Mouse (Mus musculus) lung, embryonic 14.5 days (tissue): ENCODE measurements at regions not wholly inside any gene's neighbourhood (a gene's known extent, or its start where the extent isn't known, plus 50 kb on each side); places are given as distances from the start of the nearest gene placed in this dataset.

Source experiments
- ATAC-seq: fragments of 200-750 bp; cut with Nextera tagmentation; 2 replicates; pipeline ENCODE4 v1.8.0; 2017; ENCODE audit warnings: mild to moderate bottlenecking, moderate TSS enrichment, moderate library complexity; ENCODE audit not compliant: insufficient read depth
- DNase-seq: peaks from one replicate; pipeline ENCODE4 v3.0.0-alpha.2; 2015
- H3K27ac ChIP-seq: fragments of 300-500 bp; sonication (generic); 2 replicates; pipeline ENCODE4 v1.5.1; 2014; ENCODE audit warnings: low read depth, mild to moderate bottlenecking, moderate library complexity
- H3K27me3 ChIP-seq: fragments of 300-500 bp; sonication (generic); 2 replicates; pipeline ENCODE4 v1.6.1; 2014; ENCODE audit warnings: low read length, control low read depth; ENCODE audit not compliant: insufficient read depth
- H3K36me3 ChIP-seq: fragments of 300-500 bp; sonication (generic); 2 replicates; pipeline ENCODE4 v1.6.1; 2014; ENCODE audit warnings: control low read depth; ENCODE audit not compliant: insufficient read depth
- H3K4me1 ChIP-seq: fragments of 300-500 bp; sonication (generic); 2 replicates; pipeline ENCODE4 v1.6.1; 2014; ENCODE audit warnings: antibody characterized with exemption, control low read depth; ENCODE audit not compliant: insufficient read depth
- H3K4me2 ChIP-seq: fragments of 300-500 bp; sonication (generic); 2 replicates; pipeline ENCODE4 v1.6.1; 2014; ENCODE audit warnings: mild to moderate bottlenecking
- H3K4me3 ChIP-seq: fragments of 300-500 bp; sonication (generic); 2 replicates; pipeline ENCODE4 v1.5.1; 2014; ENCODE audit warnings: low read depth, low read length
- H3K9ac ChIP-seq: fragments of 300-500 bp; sonication (generic); 2 replicates; pipeline ENCODE4 v1.6.1; 2014
- H3K9me3 ChIP-seq: fragments of 300-500 bp; sonication (generic); 2 replicates; pipeline ENCODE4 v1.6.1; 2016; ENCODE audit warnings: low read depth, low read length, control low read depth
- CTCF ChIP-seq: IDR thresholded peaks from 2 replicates; pipeline ENCODE4 v1.5.1; 2016; ENCODE audit warnings: antibody characterized with exemption, low read depth
- WGBS: fragments of 180-500 bp; shearing (Covaris S2); extraction: QIAGEN DNeasy Blood & Tissue Kit; methylation state at CpG from one replicate; pipeline ENCODE4 v1.1.7; 2014; 5-methylcytosine and 5-hydroxymethylcytosine counted together

- Histone ChIP-seq H3K27ac (no peak overlapping the region), H3K9me3 (no peaks in the 10 kb centered on the region), H3K27me3 (no peaks in the 10 kb centered on the region), H3K4me3 (no peak overlapping the region), H3K4me2 (no peak overlapping the region), H3K9ac (no peak overlapping the region), H3K36me3 (no peaks in the 10 kb centered on the region), H3K4me1 (no peaks in the 10 kb centered on the region)
- TF ChIP-seq CTCF = no peak
- DNase-seq (peak; percentile 48), ATAC-seq (peak; percentile 75; the same call in 1 of the 2 replicates)
- WGBS = 48% methylated on average over 5 of the region's 5 CpGs
Observed at GRCm38 (mm10) chr16:86888421-86888820, 465.6 kb upstream of the N6amt1 start.

GRCm38 (mm10) chr16:86887605-86888004 is 466.4 kb upstream of the N6amt1 start:
- TF ChIP-seq CTCF = no peak
- WGBS = 74% methylated on average over 4 of the region's 4 CpGs
- no peak overlapping the region for H3K27ac ChIP-seq
- no peaks in the 10 kb centered on the region for H3K36me3 ChIP-seq
- no peak overlapping the region for H3K4me2 ChIP-seq
- H3K4me1 ChIP-seq = no peaks in the 10 kb centered on the region
- ATAC-seq = no peak
- no peak for DNase-seq
- no peaks in the 10 kb centered on the region for H3K9me3 ChIP-seq
- no peak overlapping the region for H3K4me3 ChIP-seq
- no peaks in the 10 kb centered on the region for H3K27me3 ChIP-seq
- no peak overlapping the region for H3K9ac ChIP-seq

GRCm38 (mm10) chr16:86883862-86884261 is 470.1 kb upstream of the N6amt1 start:
- ATAC-seq (no peak), DNase-seq (no peak)
- Histone ChIP-seq H3K27ac (no peak overlapping the region), H3K4me3 (no peak overlapping the region), H3K4me1 (no peaks in the 10 kb centered on the region), H3K4me2 (no peak overlapping the region), H3K36me3 (no peaks in the 10 kb centered on the region), H3K27me3 (no peaks in the 10 kb centered on the region), H3K9ac (no peak overlapping the region), H3K9me3 (no peaks in the 10 kb centered on the region)
- no peak for TF ChIP-seq CTCF
- 61% methylated on average over 7 of the region's 7 CpGs for WGBS

GRCm38 (mm10) chr16:86882529-86882928 is 471.5 kb upstream of the N6amt1 start:
- Histone ChIP-seq H3K4me1 (no peaks in the 10 kb centered on the region), H3K4me3 (no peak overlapping the region), H3K27ac (no peak overlapping the region), H3K4me2 (no peak overlapping the region), H3K9ac (no peak overlapping the region), H3K27me3 (no peaks in the 10 kb centered on the region), H3K9me3 (no peaks in the 10 kb centered on the region), H3K36me3 (no peaks in the 10 kb centered on the region)
- peak; percentile 95 for DNase-seq
- peak; percentile 77 for ATAC-seq
- WGBS = 13% methylated on average over 6 of the region's 6 CpGs
- TF ChIP-seq CTCF = peak; percentile 92

- H3K27me3 ChIP-seq = no peaks in the 10 kb centered on the region
- no peak overlapping the region for H3K27ac ChIP-seq
- ATAC-seq (no peak), DNase-seq (peak; percentile 58)
- H3K9me3 ChIP-seq = no peaks in the 10 kb centered on the region
- H3K36me3 ChIP-seq = no peaks in the 10 kb centered on the region
- WGBS = 60% methylated on average over 5 of the region's 5 CpGs
- no peak overlapping the region for H3K4me2 ChIP-seq
- H3K9ac ChIP-seq = no peak overlapping the region
- no peak overlapping the region for H3K4me3 ChIP-seq
- H3K4me1 ChIP-seq = no peaks in the 10 kb centered on the region
- no peak for TF ChIP-seq CTCF
Observed at GRCm38 (mm10) chr16:86881583-86881982, 472.4 kb upstream of the N6amt1 start.

GRCm38 (mm10) chr16:86860828-86861227 is 493.2 kb upstream of the N6amt1 start:
- no peak overlapping the region for H3K4me2 ChIP-seq
- no peak for TF ChIP-seq CTCF
- H3K4me3 ChIP-seq = no peak overlapping the region
- H3K36me3 ChIP-seq = no peaks in the 10 kb centered on the region
- H3K9ac ChIP-seq = no peak overlapping the region
- H3K4me1 ChIP-seq = no peaks in the 10 kb centered on the region
- whole genome bisulfite sequencing = 87% methylated on average over 2 of the region's 2 CpGs
- no peaks in the 10 kb centered on the region for H3K27me3 ChIP-seq
- H3K9me3 ChIP-seq = no peaks in the 10 kb centered on the region
- no peak for DNase-seq
- no peak overlapping the region for H3K27ac ChIP-seq
- no peak for ATAC-seq

GRCm38 (mm10) chr16:86855891-86856290 is 498.1 kb upstream of the N6amt1 start:
- Histone ChIP-seq H3K36me3 (no peaks in the 10 kb centered on the region), H3K4me2 (no peak overlapping the region), H3K4me1 (no peaks in the 10 kb centered on the region), H3K4me3 (no peak overlapping the region), H3K9me3 (no peaks in the 10 kb centered on the region), H3K27ac (no peak overlapping the region), H3K9ac (no peak overlapping the region), H3K27me3 (no peaks in the 10 kb centered on the region)
- no peak for DNase-seq
- no peak for TF ChIP-seq CTCF
- no peak for ATAC-seq
- WGBS = 57% methylated on average over 2 of the region's 2 CpGs

GRCm38 (mm10) chr16:86855312-86855711 is 498.7 kb upstream of the N6amt1 start:
- Histone ChIP-seq H3K4me2 (no peak overlapping the region), H3K27me3 (no peaks in the 10 kb centered on the region), H3K9ac (no peak overlapping the region), H3K4me3 (no peak overlapping the region), H3K36me3 (no peaks in the 10 kb centered on the region), H3K27ac (no peak overlapping the region), H3K9me3 (no peaks in the 10 kb centered on the region), H3K4me1 (no peaks in the 10 kb centered on the region)
- ATAC-seq = no peak
- TF ChIP-seq CTCF = no peak
- WGBS = 79% methylated on average over 4 of the region's 4 CpGs
- no peak for DNase-seq
